Mouse (Mus musculus): ENCODE data around the gene Tln1.
"Not testable (repeated sequence)": the region's sequence is repeated elsewhere in the genome, so short reads cannot be mapped to it uniquely, and the experiment has no call there.

The Tln1 gene

DNA sequence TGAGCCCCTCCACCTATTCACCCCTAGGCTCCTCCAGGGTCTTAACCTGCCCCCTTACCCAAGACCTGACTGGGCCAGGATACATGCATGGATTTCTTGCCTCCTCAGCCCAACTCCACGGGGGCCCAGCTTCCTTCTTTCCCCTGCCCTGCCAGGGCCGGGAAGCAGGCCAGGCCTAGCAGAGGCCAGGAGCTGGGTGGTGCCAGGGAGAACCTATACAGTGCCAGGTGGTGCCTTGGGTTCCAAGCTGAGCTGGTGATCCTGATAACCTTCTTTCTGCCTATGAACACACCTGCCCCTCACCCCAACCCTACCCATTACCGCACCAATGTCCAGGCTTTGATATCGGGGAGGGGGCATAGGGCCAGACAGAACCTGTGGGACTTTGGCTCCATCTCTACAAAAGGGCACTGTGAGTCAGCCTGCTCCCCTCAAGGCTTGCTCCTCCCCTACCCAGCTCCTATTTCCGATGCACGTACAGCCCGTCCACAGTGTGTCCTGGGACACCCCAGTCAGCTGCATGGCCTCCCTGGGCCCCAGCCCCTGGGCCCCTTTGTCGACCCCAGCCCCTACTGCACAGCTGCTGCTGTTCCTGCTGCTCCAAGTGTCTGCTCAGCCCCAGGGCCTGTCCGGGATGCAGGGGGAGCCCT is 55.8 kb downstream of the Tln1 start, which contains the start of gene Car9:
Car9 (plus strand) TSS at position 431 of the 650 bp plus-strand sequence.
- DNase-seq (ENCODE audit: extremely low spot score, low spot score): no peak

DNA sequence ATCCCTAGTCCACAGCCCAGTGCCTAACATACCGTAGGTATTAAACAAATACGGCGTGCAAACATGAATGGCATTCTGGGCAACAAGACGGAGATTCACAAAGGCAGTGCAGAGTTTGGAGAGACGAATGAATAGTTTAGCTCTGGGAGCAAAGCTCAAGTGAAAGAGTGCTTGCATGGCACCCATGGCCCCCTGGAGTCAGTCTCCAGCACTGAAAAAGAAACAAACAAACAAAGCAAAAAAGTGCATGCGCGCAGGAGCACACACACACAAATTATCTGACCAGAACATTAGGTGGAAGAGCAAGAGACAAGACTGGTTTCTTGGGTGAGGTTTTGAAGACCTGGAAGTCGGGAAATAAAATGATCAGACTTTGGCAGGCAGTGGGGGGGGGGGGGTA is 56.4 kb downstream of the Tln1 start:
- no peak for DNase-seq (ENCODE audit: extremely low spot score, low spot score)

DNA sequence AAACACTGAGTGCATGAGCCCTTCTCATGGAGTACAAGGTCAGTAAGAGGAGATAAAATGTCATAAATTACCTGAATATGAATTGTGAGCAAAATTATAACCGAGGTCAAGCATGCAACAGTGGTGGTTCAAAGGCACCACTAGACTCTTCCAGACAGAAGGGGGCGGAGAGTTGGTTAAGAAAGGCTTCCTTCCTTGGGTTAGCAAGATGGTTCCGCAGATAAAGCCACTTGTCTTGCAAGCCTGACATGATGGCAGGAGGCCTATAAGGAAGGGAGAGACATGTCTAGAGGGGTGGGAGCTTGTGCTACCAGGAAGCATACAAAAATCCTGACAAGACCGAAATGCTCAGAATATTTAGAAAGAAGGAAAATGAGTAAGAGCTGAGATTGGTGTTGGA is 58.2 kb downstream of the Tln1 start:
- no peak for DNase-seq (ENCODE audit: extremely low spot score, low spot score)

DNA sequence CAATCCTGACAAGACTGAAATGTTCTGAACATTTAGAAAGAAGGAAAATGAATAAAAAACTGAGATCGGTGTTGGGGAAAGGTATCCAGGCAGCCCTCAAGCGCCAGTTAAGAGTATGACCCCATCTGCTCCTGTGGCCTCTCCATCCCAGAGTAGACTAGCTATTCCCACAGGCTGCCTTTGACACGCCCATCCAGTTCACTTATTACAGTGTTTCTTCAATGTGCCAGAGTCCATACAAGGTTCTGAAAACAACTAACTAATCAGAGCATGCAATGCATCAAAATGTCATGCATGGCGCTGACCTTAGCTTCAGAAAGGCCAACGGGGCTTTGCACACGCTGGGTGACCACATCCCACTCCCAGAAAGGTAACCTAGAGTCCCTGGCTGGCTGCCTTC is 59.0 kb downstream of the Tln1 start:
- DNase-seq (ENCODE audit: extremely low spot score, low spot score): no peak

DNA sequence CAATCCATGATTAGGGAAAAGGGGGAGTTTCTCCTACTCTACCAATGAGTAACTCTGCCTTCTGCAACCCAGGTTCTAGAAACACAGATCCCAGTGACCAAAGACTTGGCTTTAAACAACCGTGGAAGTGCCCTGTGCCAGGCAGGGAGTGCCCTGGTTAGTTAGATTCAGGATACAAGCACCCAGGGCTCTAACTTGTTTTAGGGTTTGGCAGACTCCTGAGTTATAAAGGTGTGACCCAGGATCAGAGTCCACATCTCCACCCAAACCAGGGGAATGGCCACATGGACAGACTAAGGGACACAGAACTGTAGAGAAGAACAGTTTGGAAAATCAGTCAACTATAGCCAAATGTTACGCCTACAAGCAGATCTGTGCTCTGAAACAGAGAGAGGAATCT is 59.5 kb downstream of the Tln1 start:
- DNase-seq (ENCODE audit: extremely low spot score, low spot score): no peak

DNA sequence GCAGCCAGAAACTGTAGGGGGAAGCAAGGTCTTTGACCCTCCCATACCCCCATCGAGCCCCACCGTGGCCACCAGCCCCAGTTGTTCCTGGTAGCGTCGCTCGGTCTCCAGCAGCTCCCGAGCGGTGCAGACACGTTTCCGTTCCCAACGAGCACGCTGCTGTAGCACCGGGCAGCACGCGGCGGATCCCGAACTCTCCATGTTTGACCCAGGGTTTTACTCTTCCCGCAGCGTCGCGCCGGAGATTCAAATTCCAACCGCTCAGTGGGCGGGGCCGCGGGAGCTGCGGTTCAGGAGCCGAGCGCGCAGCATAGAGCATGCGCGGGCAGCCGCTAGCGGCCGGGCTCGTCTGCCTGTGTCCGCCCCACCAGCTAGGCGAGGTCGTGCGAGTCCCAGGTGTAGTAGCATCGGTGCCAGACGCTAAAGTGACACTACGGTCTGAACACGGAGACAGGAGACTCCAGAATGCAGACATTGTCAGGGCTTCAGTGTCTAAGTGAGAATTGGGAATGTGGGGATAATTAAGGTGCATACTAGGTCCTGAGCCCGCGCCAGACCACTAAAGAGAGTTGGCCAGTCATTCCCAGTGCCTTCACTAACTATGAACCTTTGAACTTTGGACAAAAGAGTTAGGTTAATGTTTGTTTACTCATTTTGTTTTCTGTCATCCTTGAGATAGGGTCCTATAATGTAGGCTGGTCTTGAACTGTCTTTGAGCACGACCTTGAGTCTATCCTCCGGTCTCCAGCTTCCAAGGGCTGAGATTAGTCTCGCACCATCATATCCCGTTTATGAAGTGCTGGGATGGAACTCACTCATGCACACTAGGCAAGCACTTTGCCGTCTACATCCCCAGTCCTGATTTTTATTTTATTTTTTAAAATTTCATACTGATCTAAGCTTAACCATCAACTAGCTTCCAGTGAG is 62.8 kb downstream of the Tln1 start, which contains the start of gene Arhgef39:
Arhgef39 (minus strand) TSS at position 289 of the 927 bp plus-strand sequence.
- DNase-seq (ENCODE audit: extremely low spot score, low spot score): peak; percentile 86

DNA sequence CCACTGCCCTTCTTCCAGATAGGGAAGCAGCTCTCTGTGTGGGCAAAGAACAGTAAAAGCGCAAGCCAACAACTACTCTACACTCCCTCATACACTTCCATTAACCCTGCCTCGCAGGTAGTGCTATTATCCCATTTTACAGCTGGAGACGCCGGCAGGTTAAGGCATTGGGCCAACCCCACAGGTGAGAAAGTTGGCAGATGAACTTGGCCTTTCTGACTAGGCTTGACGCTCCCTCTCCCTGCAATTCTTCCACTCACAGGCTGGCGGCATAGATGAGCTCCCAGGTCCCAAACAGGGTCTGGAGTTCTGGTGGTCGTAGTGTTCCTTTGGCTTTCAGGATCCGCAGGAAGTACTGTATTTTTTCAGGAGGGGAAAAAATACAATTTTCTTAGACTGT is 63.5 kb downstream of the Tln1 start:
- DNase-seq (ENCODE audit: extremely low spot score, low spot score): no peak

DNA sequence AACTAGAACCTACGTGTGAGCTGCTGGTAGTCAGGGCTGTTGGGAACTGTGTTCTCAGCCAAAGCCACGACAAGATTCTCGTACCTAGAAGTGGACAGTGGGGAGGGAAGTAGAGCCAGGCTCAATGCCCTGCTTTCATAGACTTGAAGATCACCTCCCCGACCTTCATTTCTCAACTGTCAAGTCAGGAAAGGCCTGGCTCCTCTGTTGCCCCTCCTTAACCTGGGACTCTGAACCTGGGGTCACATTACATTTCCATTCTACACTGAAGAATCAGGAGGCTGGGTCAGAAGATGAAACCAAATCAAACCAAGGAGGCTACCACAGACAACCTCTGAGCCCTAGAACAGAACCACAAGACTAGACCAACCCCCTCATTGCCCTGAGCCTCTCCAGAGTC is 64.5 kb downstream of the Tln1 start:
- DNase-seq (ENCODE audit: extremely low spot score, low spot score): no peak

DNA sequence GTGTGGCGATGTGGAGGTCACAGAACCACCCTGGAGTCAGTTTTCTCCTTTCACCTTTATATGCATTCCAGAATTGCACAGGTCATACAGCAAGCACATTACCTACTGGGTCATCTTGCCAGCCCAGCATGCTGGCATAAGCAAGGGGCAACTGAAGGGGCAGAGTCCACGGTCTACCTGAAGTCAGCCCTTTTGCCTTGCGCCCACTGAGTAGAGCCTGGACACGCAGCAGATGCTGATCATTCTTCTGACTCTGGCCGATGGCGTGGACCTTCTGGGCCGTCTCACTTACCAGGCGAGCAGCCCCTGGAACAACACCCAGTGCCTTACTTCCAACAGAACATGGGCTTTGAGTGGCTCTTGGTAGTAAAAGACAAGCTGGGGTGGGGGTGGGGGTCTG is 65.1 kb downstream of the Tln1 start:
- no peak for DNase-seq (ENCODE audit: extremely low spot score, low spot score)

DNA sequence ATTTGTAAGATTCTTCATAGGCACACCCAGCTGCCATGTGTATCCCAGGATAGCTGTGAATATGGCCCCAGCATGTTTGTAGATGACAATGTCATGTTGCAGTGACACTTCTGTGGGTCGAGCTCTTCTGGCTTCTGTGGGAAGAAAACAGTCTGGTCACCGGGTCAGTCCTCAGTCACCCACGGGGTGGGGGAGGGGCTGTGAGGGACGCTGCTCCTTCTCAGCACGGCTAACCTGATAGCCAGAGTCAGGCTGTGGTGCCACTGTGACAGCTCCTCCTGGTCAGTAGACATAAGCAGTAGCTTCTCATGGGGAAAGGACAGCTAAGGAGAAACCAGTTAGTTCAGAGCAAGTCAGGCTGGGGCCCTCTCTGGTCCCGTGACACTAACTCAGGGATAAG is 65.9 kb downstream of the Tln1 start:
- no peak for DNase-seq (ENCODE audit: extremely low spot score, low spot score)

DNA sequence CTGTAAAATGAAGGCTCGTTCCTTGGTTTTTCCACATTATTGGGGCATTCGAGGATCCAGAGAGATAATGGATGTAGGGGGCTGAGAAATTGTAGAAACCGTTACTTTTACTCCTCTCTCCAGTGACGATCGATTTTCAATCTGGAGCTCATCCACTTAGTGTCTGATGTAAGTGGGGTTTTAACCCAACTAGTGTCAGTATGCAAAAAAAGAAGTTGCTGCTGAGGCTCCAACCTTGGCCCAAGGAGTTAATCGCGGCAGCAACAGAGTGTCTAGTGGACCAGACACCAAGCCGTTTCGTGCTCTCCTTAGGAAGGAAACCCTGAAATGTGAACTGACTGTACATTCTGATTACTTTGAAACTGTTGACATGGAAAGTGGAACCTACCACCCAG is 68.6 kb downstream of the Tln1 start:
- DNase-seq (ENCODE audit: extremely low spot score, low spot score): no peak

DNA sequence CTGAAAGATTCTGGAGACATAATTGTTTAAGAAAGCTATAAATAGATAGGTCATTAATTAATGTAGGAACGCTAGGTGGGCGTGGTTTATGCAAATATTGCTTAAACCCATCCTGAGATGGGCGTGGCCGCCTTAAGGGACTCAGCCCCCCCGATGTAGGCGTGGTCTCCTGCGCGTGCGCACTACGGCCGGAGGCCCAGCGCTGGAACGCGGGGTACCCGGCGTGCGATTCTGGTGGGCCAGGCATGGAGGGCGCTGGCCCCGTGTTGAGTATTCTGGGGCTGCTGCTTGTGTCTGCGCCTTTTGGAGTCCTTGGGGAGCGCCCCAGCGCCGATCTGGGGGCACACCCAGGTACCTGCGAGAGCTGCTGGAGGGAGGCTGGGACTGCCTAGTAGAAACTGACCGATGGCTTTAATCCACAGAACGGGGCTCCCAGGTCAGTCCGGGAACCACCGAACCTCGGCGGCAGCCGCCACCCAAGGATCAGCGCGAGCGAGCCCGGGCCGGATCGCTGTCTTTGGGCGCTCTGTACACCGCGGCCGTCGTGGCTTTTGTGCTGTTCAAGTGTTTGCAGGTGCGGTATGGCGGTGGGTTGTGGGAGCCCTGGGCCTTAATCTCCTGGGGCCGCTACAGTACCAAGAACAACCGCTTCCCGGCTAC is 69.2 kb downstream of the Tln1 start:
- peak; percentile 98 for DNase-seq (ENCODE audit: extremely low spot score, low spot score)

DNA sequence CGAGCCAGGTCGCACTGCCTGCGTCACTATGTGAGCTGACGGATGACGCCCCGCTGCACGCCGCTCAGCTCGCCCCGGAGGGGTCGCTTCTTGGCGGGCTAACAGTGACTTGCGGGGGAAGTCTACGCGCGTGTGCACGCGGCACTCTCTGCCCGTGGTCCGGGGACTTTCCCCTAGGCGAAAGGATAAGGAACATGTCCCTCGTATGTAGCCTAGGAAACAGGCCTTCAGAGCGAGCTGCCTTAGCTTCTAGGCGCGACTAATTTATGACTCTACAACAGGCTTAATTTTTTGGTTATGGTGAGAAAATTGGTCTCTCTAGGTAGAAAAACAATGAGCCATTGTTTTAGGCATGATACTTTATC is 69.7 kb downstream of the Tln1 start, which contains the start of gene Ccdc107:
Ccdc107 (plus strand) TSS at position 80 of the 365 bp plus-strand sequence.
- peak; percentile 86 for DNase-seq (ENCODE audit: extremely low spot score, low spot score)

DNA sequence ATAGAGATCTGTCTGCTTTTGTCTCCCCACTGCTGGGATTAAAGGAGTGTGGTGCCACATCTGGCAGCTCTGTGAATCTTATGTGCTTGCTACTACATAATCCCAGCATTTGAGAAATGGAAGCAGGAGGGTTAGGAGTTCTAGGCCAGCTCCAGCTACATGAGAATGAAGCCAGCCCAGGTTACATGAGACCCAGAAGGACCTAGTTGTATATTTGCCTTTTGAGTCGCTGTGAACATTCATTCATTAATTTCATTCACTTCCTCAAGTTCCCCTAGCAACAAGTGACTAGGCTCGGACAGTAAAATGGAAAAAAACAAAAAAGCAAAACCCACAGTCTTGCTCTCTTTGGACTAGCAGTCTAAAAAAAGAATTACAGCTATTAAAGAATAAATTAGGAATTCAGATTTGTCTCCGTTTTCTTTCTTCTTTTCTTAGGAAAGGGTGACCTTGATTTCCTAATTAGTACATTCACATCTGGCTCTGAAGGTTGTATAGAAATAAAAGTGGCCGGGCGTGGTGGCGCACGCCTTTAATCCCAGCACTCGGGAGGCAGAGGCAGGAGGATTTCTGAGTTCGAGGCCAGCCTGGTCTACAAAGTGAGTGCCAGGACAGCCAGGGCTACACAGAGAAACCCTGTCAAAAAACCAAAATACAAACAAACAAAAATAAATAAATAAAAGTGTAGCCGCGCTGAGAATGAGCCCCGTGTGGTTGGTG is 70.2 kb downstream of the Tln1 start:
- DNase-seq (ENCODE audit: extremely low spot score, low spot score): no peak

DNA sequence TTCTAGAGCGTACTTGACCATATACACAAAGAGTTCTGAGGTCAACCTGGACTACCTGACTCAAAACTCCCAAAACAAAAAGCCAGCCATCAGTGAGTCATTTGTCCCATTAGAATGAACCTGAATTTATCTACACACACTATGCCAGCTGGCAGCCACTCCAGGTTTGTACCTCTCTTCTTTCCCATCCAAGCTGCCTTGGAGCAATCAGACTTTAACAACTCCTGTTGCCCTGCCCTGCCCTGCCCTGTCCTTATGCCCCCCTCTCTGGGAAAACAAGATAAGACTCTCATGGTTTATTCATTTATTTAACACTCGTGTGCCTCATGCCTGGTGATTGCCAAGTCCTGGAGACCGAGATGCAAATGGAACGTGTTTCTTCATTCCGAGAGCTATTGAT is 71.7 kb downstream of the Tln1 start:
- DNase-seq (ENCODE audit: extremely low spot score, low spot score): no peak

DNA sequence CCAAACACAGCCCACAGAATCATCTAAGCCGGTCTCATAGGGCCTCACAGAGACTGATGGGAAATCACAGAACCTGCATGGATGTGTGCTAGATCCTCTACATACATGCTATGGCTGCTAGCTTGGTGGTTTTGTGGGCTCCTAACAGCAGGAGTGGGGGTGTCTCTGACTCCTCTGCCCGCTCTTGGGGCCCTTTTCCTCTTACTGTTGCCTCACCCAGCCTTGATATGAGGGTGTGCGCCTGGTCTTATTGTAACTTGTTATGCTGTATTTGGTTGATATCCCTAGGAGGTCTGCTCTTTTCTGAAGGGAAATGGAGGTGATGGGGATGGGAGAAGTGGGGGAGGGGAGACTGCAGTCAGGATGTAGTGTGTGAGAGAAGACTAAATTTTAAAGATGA is 72.9 kb downstream of the Tln1 start:
- DNase-seq (ENCODE audit: extremely low spot score, low spot score): no peak

DNA sequence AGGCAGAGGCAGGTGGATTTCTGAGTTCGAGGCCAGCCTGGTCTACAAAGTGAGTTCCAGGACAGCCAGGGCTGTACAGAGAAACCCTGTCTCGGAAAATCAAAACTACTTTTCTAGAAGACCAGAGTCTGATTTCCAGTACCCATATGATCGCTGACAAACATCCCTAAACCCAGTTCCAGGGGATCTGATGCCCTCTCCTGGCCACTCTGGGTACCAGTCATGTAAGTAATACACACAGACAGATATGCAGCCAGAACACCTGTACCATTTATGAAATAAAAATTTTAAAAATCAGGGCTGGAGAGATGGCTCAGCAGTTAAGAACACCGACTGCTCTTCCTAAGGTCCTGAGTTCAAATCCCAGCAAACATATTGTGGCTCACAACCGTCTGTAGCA is 76.8 kb downstream of the Tln1 start:
- not testable (repeated sequence) for DNase-seq (ENCODE audit: extremely low spot score, low spot score)

DNA sequence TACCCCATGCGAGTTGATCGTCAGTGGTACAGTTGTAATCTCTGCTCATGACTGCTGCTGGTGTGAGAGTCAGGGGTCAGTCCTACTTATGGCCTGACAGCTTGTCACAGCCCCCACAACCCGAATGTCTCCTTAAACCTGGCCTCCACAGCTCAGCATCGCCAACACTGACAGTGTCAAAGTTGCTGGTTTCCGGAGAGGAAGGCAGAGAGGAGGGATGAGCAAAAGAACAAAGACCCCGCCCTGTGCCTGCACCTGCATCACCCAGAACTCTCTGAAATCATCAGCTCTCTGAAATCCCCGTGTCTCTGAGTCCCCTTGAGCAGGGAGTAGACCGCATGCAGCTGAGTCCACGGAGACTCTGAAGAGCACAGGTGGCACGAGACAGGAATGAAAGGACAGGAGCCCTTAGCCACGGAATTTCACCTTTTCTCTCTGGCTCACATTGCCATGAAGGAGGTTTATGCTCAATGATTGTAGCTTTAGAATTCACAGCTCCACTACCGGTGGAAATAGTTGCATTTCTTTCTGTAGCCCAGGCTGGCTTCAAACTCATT is 78.9 kb downstream of the Tln1 start, which contains the start of gene Sit1:
Sit1 (minus strand) TSS at position 200 of the 557 bp plus-strand sequence.
- DNase-seq (ENCODE audit: extremely low spot score, low spot score): no peak

DNA sequence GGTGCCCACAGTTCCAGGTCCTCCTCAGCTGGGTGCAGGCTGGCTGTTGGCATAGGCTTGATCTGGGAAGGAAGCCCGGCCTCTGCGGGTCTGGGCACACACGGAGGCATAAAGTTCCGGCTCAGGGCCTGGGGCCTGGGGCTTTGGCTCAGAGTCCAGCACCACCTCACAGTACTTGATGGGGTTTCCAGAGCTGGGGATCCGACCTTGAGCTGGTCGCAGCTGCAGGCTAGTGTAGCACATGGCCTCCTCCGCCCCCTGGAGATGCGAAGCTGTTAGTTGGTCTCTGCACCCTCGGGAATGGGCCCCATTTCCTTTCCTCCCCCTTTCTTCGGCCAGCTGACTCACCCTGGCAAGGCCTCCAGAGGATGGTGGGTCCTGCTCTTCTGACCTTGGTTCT is 79.9 kb downstream of the Tln1 start:
- DNase-seq (ENCODE audit: extremely low spot score, low spot score): no peak

DNA sequence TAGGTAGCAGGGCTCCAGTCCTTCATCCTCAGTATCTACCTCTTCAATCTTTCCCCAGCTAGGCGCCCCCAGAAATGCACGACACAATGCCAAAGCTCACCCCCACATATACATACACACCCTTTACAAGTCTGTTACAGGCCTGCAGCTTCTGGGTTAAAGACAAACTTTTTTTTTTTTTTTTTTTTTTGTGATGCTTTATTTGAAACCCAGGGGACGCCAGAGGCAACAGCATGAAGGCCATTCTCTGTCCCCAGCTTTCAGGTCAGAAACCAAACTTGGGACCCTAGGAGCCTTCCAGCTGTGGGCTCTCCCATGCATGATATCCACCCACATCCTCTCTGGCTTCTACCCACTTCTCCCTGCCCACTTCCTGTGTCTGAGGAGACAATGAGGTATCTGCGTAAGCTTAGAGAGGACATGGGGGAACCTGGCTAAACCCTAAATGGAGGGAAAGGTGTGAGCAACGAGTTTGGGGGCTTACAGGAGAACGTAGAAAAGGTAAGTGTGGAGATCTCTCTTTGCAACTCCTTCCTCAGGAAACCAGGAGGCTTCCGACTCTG is 80.5 kb downstream of the Tln1 start:
- DNase-seq (ENCODE audit: extremely low spot score, low spot score): no peak
